Mouse (Mus musculus): ENCODE measurements at regions not wholly inside any gene's neighbourhood (a gene's known extent, or its start where the extent isn't known, plus 50 kb on each side); places are given as distances from the start of the nearest gene placed in this dataset.
A peak's percentile ranks its signal among the peaks of the same experiment; 100 is the strongest.

- ATAC-seq (ENCODE audit: low FRiP score): peak; percentile 81
- Histone ChIP-seq H3K4me1 (replicated peaks) (0 out of 2 replicates have a peak, but pooled peaks cover 3% of the 10 kb centered on the region), H3K36me3 (no peaks in the 10 kb centered on the region), H3K27ac (no peak overlapping the region), H3K4me3 (no peak overlapping the region), H3K9ac (no peak overlapping the region), H3K9me3 (no peaks in the 10 kb centered on the region), H3K27me3 (0 out of 2 replicates have a peak, but pooled peaks cover 2% of the 10 kb centered on the region), H3K4me2 (no peak overlapping the region)
- WGBS: 89% methylated on average over 10 of the region's 10 CpGs
Observed at GRCm38 (mm10) chr2:124927882-124928758, 139.8 kb upstream of the Slc24a5 start.

GRCm38 (mm10) chr2:124928759-124929113 is 139.2 kb upstream of the Slc24a5 start:
- Histone ChIP-seq H3K4me3 (no peak overlapping the region), H3K4me1 (replicated peaks) (0 out of 2 replicates have a peak, but pooled peaks cover 3% of the 10 kb centered on the region), H3K27me3 (0 out of 2 replicates have a peak, but pooled peaks cover 2% of the 10 kb centered on the region), H3K9me3 (no peaks in the 10 kb centered on the region), H3K36me3 (no peaks in the 10 kb centered on the region), H3K27ac (no peak overlapping the region), H3K9ac (no peak overlapping the region), H3K4me2 (no peak overlapping the region)
- ATAC-seq (ENCODE audit: low FRiP score): 0 out of 2 replicates have a peak, but pooled peaks have one; percentile 31
- 84% methylated on average over 5 of the region's 5 CpGs for WGBS

- Histone ChIP-seq H3K4me2 (no peak overlapping the region), H3K27me3 (0 out of 2 replicates have a peak, but pooled peaks cover 2% of the 10 kb centered on the region), H3K9me3 (no peaks in the 10 kb centered on the region), H3K36me3 (no peaks in the 10 kb centered on the region), H3K4me1 (replicated peaks) (0 out of 2 replicates have a peak, but pooled peaks cover 3% of the 10 kb centered on the region), H3K27ac (no peak overlapping the region), H3K4me3 (no peak overlapping the region), H3K9ac (no peak overlapping the region)
- ATAC-seq (ENCODE audit: low FRiP score): no peak
- 37% methylated on average over 7 of the region's 7 CpGs for WGBS
Observed at GRCm38 (mm10) chr2:124930719-124931118, 137.2 kb upstream of the Slc24a5 start.

GRCm38 (mm10) chr2:124932566-124932965 is 135.4 kb upstream of the Slc24a5 start:
- Histone ChIP-seq H3K9ac (no peak overlapping the region), H3K9me3 (no peaks in the 10 kb centered on the region), H3K4me1 (replicated peaks) (no peaks in the 10 kb centered on the region), H3K27me3 (0 out of 2 replicates have a peak, but pooled peaks cover 2% of the 10 kb centered on the region), H3K36me3 (no peaks in the 10 kb centered on the region), H3K27ac (no peak overlapping the region), H3K4me2 (no peak overlapping the region), H3K4me3 (no peak overlapping the region)
- no peak for ATAC-seq (ENCODE audit: low FRiP score)
- WGBS: 67% methylated on average over 6 of the region's 6 CpGs

- Histone ChIP-seq H3K4me3 (no peak overlapping the region), H3K36me3 (no peaks in the 10 kb centered on the region), H3K27me3 (0 out of 2 replicates have a peak, but pooled peaks cover 2% of the 10 kb centered on the region), H3K27ac (no peak overlapping the region), H3K9me3 (no peaks in the 10 kb centered on the region), H3K9ac (no peak overlapping the region), H3K4me2 (no peak overlapping the region), H3K4me1 (replicated peaks) (no peaks in the 10 kb centered on the region)
- no peak for ATAC-seq (ENCODE audit: low FRiP score)
- 63% methylated on average over 1 of the region's 1 CpGs for WGBS
Observed at GRCm38 (mm10) chr2:124933876-124934275, 134.0 kb upstream of the Slc24a5 start.

GRCm38 (mm10) chr2:124948263-124948781 is 119.6 kb upstream of the Slc24a5 start:
- H3K27ac ChIP-seq: peak overlapping the region; percentile 41; the same call in 1 of the 2 replicates
- 13% methylated on average over 2 of the region's 2 CpGs for WGBS

GRCm38 (mm10) chr2:124948812-124949211 is 119.1 kb upstream of the Slc24a5 start:
- H3K27ac ChIP-seq: peak overlapping the region; percentile 41; the same call in 1 of the 2 replicates
- no peak overlapping the region for H3K9ac ChIP-seq
- H3K9me3 ChIP-seq: no peaks in the 10 kb centered on the region
- H3K4me3 ChIP-seq: no peak overlapping the region
- no peak for ATAC-seq (ENCODE audit: low FRiP score)
- H3K4me2 ChIP-seq: no peak overlapping the region
- H3K36me3 ChIP-seq: no peaks in the 10 kb centered on the region
- peaks cover 28% of the 10 kb centered on the region for H3K4me1 ChIP-seq (replicated peaks)
- 0 out of 2 replicates have a peak, but pooled peaks cover 9% of the 10 kb centered on the region for H3K27me3 ChIP-seq
- 28% methylated on average over 9 of the region's 9 CpGs for WGBS

More at GRCm38 (mm10) chr2:124948263-124948781, 119.6 kb upstream of the Slc24a5 start:
- Histone ChIP-seq H3K4me3 (no peak overlapping the region), H3K27me3 (0 out of 2 replicates have a peak, but pooled peaks cover 8% of the 10 kb centered on the region), H3K4me1 (replicated peaks) (peaks cover 28% of the 10 kb centered on the region), H3K9ac (no peak overlapping the region), H3K36me3 (no peaks in the 10 kb centered on the region), H3K9me3 (no peaks in the 10 kb centered on the region), H3K4me2 (no peak overlapping the region)
- no peak for ATAC-seq (ENCODE audit: low FRiP score)

- no peaks in the 10 kb centered on the region for H3K9me3 ChIP-seq
- H3K9ac ChIP-seq: no peak overlapping the region
- ATAC-seq (ENCODE audit: low FRiP score): no peak
- H3K27ac ChIP-seq: no peak overlapping the region
- 0 out of 2 replicates have a peak, but pooled peaks cover 9% of the 10 kb centered on the region for H3K27me3 ChIP-seq
- H3K4me2 ChIP-seq: no peak overlapping the region
- peaks cover 28% of the 10 kb centered on the region for H3K4me1 ChIP-seq (replicated peaks)
- no peak overlapping the region for H3K4me3 ChIP-seq
- H3K36me3 ChIP-seq: no peaks in the 10 kb centered on the region
- WGBS: 38% methylated on average over 4 of the region's 4 CpGs
Observed at GRCm38 (mm10) chr2:124952212-124952611, 115.7 kb upstream of the Slc24a5 start.

- peaks cover 24% of the 10 kb centered on the region for H3K4me1 ChIP-seq (replicated peaks)
- no peak for ATAC-seq (ENCODE audit: low FRiP score)
Observed at GRCm38 (mm10) chr2:124953015-124953414, 114.9 kb upstream of the Slc24a5 start.

GRCm38 (mm10) chr2:124955843-124956242 is 112.1 kb upstream of the Slc24a5 start:
- no peaks in the 10 kb centered on the region for H3K36me3 ChIP-seq
- WGBS: 47% methylated on average over 7 of the region's 7 CpGs
- no peak overlapping the region for H3K4me2 ChIP-seq
- H3K4me3 ChIP-seq: no peak overlapping the region
- H3K27ac ChIP-seq: no peak overlapping the region
- peaks cover 10% of the 10 kb centered on the region for H3K4me1 ChIP-seq (replicated peaks)
- H3K9ac ChIP-seq: no peak overlapping the region
- no peaks in the 10 kb centered on the region for H3K9me3 ChIP-seq
- H3K27me3 ChIP-seq: 0 out of 2 replicates have a peak, but pooled peaks cover 6% of the 10 kb centered on the region
- no peak for ATAC-seq (ENCODE audit: low FRiP score)

More at GRCm38 (mm10) chr2:124953015-124953414, 114.9 kb upstream of the Slc24a5 start:
- no peaks in the 10 kb centered on the region for H3K9me3 ChIP-seq
- no peak overlapping the region for H3K27ac ChIP-seq
- H3K4me3 ChIP-seq: no peak overlapping the region
- no peak overlapping the region for H3K4me2 ChIP-seq
- H3K36me3 ChIP-seq: no peaks in the 10 kb centered on the region
- 63% methylated on average over 5 of the region's 5 CpGs for WGBS
- H3K27me3 ChIP-seq: 0 out of 2 replicates have a peak, but pooled peaks cover 6% of the 10 kb centered on the region
- H3K9ac ChIP-seq: no peak overlapping the region

GRCm38 (mm10) chr2:124959431-124959830 is 108.5 kb upstream of the Slc24a5 start:
- no peak overlapping the region for H3K9ac ChIP-seq
- H3K4me3 ChIP-seq: no peak overlapping the region
- H3K36me3 ChIP-seq: no peaks in the 10 kb centered on the region
- H3K4me2 ChIP-seq: no peak overlapping the region
- H3K9me3 ChIP-seq: no peaks in the 10 kb centered on the region
- H3K27me3 ChIP-seq: no peaks in the 10 kb centered on the region
- ATAC-seq (ENCODE audit: low FRiP score): no peak
- WGBS: 90% methylated on average over 5 of the region's 5 CpGs
- no peaks in the 10 kb centered on the region for H3K4me1 ChIP-seq (replicated peaks)
- H3K27ac ChIP-seq: no peak overlapping the region

Data from hindbrain, embryonic 13.5 days (tissue).